Mouse (Mus musculus): Measurements from ENCODE around the gene Mrpl42.
A peak's percentile ranks its signal among the peaks of the same experiment; 100 is the strongest.

Mrpl42 gene

DNA sequence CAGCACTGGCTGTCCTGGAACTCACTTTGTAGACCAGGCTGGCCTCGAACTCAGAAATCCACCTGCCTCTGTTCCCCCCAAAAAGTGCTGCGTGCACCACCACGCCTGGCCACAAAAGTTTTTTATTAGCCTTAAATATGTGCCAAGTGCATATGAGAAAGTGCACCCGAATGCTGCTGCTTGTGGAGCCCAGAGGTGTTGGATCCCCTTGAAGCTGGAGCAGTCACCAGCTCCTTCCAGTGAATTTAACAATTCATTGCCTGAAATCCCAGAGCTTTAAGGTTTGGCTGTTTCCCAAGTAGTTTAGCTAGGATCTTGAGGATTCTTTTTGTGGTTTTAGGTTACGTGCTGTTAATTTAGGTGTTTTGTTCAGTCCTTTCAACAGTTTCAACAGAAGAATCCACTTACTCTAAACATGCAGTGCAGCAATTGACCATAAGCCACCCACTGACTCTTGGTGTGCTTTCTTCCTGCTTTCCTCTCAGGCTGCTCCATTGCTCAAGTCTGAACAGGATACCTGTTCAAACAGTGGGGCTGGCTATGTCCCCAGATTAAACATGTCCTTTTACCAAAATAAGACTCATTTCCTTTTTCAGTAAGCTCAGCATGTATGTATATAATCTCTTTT lies 24.9 kb upstream of the Mrpl42 start:
- Histone ChIP-seq H3K4me3 (replicated peaks; ENCODE audit: low read length) (no peak overlapping the region), H3K4me1 (replicated peaks; ENCODE audit: low read depth, low read length) (peaks cover 90% of the 10 kb centered on the region), H3K27me3 (ENCODE audit: insufficient read depth, low read length) (no peaks in the 10 kb centered on the region), H3K9me3 (ENCODE audit: low read length) (no peaks in the 10 kb centered on the region), H3K36me3 (ENCODE audit: insufficient read depth, low read length) (peaks cover 37% of the 10 kb centered on the region)
- no peak for TF ChIP-seq CTCF (conservative IDR thresholded peaks at IDR 0.05; ENCODE audit: low read length)
- no peak for TF ChIP-seq NANOG (IDR thresholded peaks at IDR 0.05; ENCODE audit: borderline replicate concordance, low read length)
- TF ChIP-seq POU5F1 (IDR thresholded peaks at IDR 0.05; ENCODE audit: borderline replicate concordance, low read length) = no peak

DNA sequence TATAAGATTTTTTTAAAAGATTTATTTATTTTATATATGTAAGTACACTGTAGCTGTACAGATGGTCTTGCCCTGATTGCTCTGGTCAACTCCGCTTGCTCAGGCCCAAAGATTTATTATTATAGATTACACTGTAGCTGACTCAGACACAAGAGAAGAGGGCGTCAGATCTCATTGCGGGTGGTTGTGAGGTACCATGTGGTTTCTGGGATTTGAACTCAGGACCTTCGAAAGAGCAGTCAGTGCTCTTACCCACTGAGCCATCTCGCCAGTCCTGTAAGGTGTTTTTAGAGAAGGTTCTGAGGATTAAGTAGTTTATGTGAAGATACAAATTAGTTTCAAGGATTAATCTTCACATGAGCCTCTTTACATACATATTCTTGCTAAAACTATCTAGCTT lies 24.1 kb upstream of the Mrpl42 start:
- no peak for TF ChIP-seq NANOG (IDR thresholded peaks at IDR 0.05; ENCODE audit: borderline replicate concordance, low read length)
- no peak for TF ChIP-seq POU5F1 (IDR thresholded peaks at IDR 0.05; ENCODE audit: borderline replicate concordance, low read length)
- TF ChIP-seq CTCF (conservative IDR thresholded peaks at IDR 0.05; ENCODE audit: low read length) = no peak
- Histone ChIP-seq H3K9me3 (ENCODE audit: low read length) (no peaks in the 10 kb centered on the region), H3K4me1 (replicated peaks; ENCODE audit: low read depth, low read length) (peaks cover 89% of the 10 kb centered on the region)

DNA sequence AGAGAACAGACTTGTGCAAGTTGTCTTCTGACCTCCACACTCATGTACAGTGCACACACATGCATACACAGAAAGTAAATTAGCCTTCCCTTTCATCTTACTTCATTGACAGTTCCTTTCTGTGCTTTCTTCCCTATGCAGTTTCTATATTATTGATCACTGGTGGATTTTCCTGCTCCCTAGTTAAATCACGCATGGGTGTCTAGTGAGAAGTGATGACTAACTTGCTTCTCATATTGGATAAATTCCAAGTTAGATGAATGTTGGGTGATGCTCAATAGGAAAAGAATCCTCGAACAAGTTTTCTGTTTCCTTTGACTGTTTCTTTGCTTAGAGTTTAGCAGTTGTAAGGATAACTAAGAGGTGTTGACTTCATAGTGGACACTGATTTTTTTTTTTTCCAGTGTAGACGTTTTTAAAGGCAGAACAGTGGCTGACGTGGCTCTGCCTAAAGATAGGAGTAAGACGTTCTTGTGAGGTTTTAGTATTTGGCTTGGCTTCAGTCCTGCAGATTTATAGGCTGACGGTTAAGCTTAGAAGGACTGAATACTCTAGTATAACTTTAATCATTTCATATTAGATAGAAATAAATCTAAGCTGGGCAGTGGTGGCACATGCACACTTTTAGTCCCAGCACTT lies 23.4 kb upstream of the Mrpl42 start:
- Histone ChIP-seq H3K27me3 (ENCODE audit: insufficient read depth, low read length) (no peaks in the 10 kb centered on the region), H3K36me3 (ENCODE audit: insufficient read depth, low read length) (peaks cover 35% of the 10 kb centered on the region), H3K9me3 (ENCODE audit: low read length) (no peaks in the 10 kb centered on the region), H3K4me1 (replicated peaks; ENCODE audit: low read depth, low read length) (peaks cover 89% of the 10 kb centered on the region), H3K4me3 (replicated peaks; ENCODE audit: low read length) (no peak overlapping the region)
- TF ChIP-seq NANOG (IDR thresholded peaks at IDR 0.05; ENCODE audit: borderline replicate concordance, low read length) = no peak
- TF ChIP-seq CTCF (conservative IDR thresholded peaks at IDR 0.05; ENCODE audit: low read length) = no peak
- no peak for TF ChIP-seq POU5F1 (IDR thresholded peaks at IDR 0.05; ENCODE audit: borderline replicate concordance, low read length)

More for the DNA sequence above, 24.1 kb upstream of the Mrpl42 start:
- Histone ChIP-seq H3K27me3 (ENCODE audit: insufficient read depth, low read length) (no peaks in the 10 kb centered on the region), H3K4me3 (replicated peaks; ENCODE audit: low read length) (no peak overlapping the region), H3K36me3 (ENCODE audit: insufficient read depth, low read length) (peaks cover 38% of the 10 kb centered on the region)

DNA sequence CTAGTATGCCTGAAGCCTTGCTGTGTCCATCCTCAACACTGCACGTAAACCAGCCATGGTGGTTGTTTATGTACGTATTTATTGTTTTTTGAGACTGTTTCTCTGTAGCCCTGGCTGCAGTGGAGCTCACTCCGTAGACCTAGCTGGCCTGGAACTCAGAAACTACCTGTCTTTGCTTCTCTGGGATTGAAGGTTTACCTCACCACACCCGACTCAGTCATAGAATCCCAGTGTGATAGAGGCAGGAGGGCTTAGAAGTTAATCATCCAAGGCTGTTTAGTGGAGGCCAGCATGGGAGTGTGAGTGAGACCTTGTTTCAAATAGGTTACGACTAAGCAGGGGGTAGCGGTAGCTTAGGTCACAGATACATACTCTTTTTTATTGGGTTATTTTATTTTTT lies 15.9 kb upstream of the Mrpl42 start:
- H3K4me3 ChIP-seq (replicated peaks; ENCODE audit: low read length) = 0 out of 2 replicates have a peak overlapping the region, but pooled peaks have one; percentile 1
- TF ChIP-seq POU5F1 (IDR thresholded peaks at IDR 0.05; ENCODE audit: borderline replicate concordance, low read length) (no peak), NANOG (IDR thresholded peaks at IDR 0.05; ENCODE audit: borderline replicate concordance, low read length) (no peak), CTCF (conservative IDR thresholded peaks at IDR 0.05; ENCODE audit: low read length) (no peak)
- no peaks in the 10 kb centered on the region for H3K27me3 ChIP-seq (ENCODE audit: insufficient read depth, low read length)
- no peaks in the 10 kb centered on the region for H3K9me3 ChIP-seq (ENCODE audit: low read length)
- peaks cover 36% of the 10 kb centered on the region for H3K36me3 ChIP-seq (ENCODE audit: insufficient read depth, low read length)
- H3K4me1 ChIP-seq (replicated peaks; ENCODE audit: low read depth, low read length) = peaks cover 80% of the 10 kb centered on the region

DNA sequence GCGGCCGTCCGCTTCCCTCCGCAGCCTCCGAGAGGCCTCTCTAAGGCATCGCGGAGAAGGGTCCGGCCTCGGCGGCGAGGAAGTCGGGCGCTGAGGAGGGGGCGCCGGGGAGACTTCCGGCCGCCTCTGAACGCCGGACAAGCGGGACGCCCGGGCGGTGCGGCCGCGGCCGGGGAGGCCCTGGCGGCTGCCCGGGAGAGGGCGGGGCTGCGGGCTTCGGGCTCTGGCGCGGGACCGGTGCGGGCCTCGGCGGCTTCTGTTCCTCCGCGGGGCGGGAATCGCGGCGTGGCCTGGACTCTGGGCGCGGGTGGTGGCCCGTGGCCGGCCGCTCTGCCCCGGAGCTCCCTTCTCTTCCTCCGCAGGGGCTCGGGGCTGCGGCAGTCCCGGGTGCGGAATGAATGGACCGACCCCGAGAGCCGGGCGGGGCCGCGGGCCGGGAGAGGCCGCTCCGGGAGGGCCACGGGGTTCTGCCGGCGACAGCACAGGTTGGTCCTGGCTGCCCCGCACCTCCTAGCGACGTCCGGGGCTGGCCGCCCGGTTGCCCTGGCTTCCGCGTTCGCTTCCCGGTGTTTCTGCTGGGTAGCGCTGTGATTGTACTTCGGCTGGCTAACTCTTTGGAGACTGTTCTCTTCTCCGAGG lies 13.7 kb upstream of the Mrpl42 start:
- peaks cover 25% of the 10 kb centered on the region for H3K36me3 ChIP-seq (ENCODE audit: insufficient read depth, low read length)
- H3K4me1 ChIP-seq (replicated peaks; ENCODE audit: low read depth, low read length) = peaks cover 67% of the 10 kb centered on the region
- peak overlapping the region; percentile 98 for H3K4me3 ChIP-seq (replicated peaks; ENCODE audit: low read length)
- TF ChIP-seq CTCF (conservative IDR thresholded peaks at IDR 0.05; ENCODE audit: low read length) (no peak), POU5F1 (IDR thresholded peaks at IDR 0.05; ENCODE audit: borderline replicate concordance, low read length) (no peak), NANOG (IDR thresholded peaks at IDR 0.05; ENCODE audit: borderline replicate concordance, low read length) (no peak)
- no peaks in the 10 kb centered on the region for H3K9me3 ChIP-seq (ENCODE audit: low read length)
- no peaks in the 10 kb centered on the region for H3K27me3 ChIP-seq (ENCODE audit: insufficient read depth, low read length)

DNA sequence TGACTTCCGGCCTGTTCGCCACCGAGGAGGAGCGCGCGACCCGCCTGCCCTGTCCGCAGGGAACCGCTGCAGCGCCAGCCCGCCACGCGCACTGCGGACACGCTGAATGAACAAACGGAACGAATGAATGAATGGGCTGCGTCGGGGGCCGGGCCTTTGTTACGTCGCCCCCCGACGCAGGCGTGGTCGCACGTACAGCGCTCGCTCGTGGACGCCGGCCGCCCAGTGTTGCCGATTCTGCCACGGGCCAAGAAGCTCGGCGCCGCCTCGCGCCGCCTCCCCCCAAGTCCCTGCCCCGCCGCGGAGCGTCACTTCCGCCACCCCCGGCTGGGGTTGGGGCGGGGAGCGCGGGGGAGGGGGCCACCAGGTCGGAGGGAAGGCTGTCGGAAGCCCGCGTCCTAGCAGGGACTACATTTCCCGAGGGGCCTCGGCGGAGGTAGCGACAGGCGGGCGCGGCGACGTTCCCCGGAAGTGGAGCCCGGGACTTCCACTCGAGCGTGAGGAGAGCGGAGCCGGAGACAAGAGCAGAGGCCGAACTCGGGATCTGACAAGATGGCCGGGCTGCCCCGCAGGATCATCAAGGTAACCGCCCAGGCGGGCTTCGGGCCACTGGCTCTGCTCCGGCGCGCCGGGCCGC lies 13.0 kb upstream of the Mrpl42 start, which contains the start of gene Ube2n:
Ube2n (plus strand) TSS at position 490 of the 637 bp plus-strand sequence.
- H3K9me3 ChIP-seq (ENCODE audit: low read length) = no peaks in the 10 kb centered on the region
- peaks cover 61% of the 10 kb centered on the region for H3K4me1 ChIP-seq (replicated peaks; ENCODE audit: low read depth, low read length)
- H3K27me3 ChIP-seq (ENCODE audit: insufficient read depth, low read length) = no peaks in the 10 kb centered on the region
- TF ChIP-seq CTCF (conservative IDR thresholded peaks at IDR 0.05; ENCODE audit: low read length) = no peak
- TF ChIP-seq NANOG (IDR thresholded peaks at IDR 0.05; ENCODE audit: borderline replicate concordance, low read length) = no peak
- no peak for TF ChIP-seq POU5F1 (IDR thresholded peaks at IDR 0.05; ENCODE audit: borderline replicate concordance, low read length)
- H3K36me3 ChIP-seq (ENCODE audit: insufficient read depth, low read length) = peaks cover 21% of the 10 kb centered on the region
- peak within 1 kb of the TSS; percentile 98 for H3K4me3 ChIP-seq (replicated peaks; ENCODE audit: low read length)

GRCm38 (mm10) chr10:95513768-95514556 lies 12.2 kb upstream of the Mrpl42 start:
- no peak for TF ChIP-seq POU5F1 (IDR thresholded peaks at IDR 0.05; ENCODE audit: borderline replicate concordance, low read length)
- no peak for TF ChIP-seq CTCF (conservative IDR thresholded peaks at IDR 0.05; ENCODE audit: low read length)
- TF ChIP-seq NANOG (IDR thresholded peaks at IDR 0.05; ENCODE audit: borderline replicate concordance, low read length) = no peak
- Histone ChIP-seq H3K36me3 (ENCODE audit: insufficient read depth, low read length) (peaks cover 17% of the 10 kb centered on the region), H3K9me3 (ENCODE audit: low read length) (no peaks in the 10 kb centered on the region), H3K4me3 (replicated peaks; ENCODE audit: low read length) (peak overlapping the region; percentile 98), H3K4me1 (replicated peaks; ENCODE audit: low read depth, low read length) (peaks cover 60% of the 10 kb centered on the region), H3K27me3 (ENCODE audit: insufficient read depth, low read length) (no peaks in the 10 kb centered on the region)

Measured in E14TG2a.4 (cell line).